Mouse (Mus musculus) intestine, embryonic 14.5 days (tissue): ENCODE measurements around the gene Tuba1c. TPM values are rescaled to one million over a fixed set of nuclear protein-coding genes. Genes with fewer than 3 reads are reported as not detected.

Experiments
- ATAC-seq: fragments of 200-750 bp; cut with Nextera tagmentation; replicated peaks from 2 replicates; pipeline ENCODE4 v1.8.0; 2017; ENCODE audit warnings: low read depth, moderate number of reproducible peaks, moderate TSS enrichment, moderate library complexity; ENCODE audit not compliant: low FRiP score, low TSS enrichment
- DNase-seq: peaks from one replicate; pipeline ENCODE4 v3.0.0-alpha.2; 2018; ENCODE audit warnings: low spot score
- H3K27ac ChIP-seq: fragments of 300-500 bp; sonication (generic); 2 replicates; pipeline ENCODE4 v1.5.1; 2014; ENCODE audit warnings: low read depth, mild to moderate bottlenecking, control low read depth
- H3K27me3 ChIP-seq: fragments of 300-500 bp; sonication (generic); replicated peaks from 2 replicates; pipeline ENCODE4 v1.6.1; 2014; ENCODE audit warnings: low read length, control low read depth; ENCODE audit not compliant: control insufficient read depth, insufficient read depth
- H3K36me3 ChIP-seq: fragments of 300-500 bp; sonication (generic); 2 replicates; pipeline ENCODE4 v1.6.1; 2014; ENCODE audit warnings: low read length, control low read depth; ENCODE audit not compliant: control insufficient read depth, insufficient read depth
- H3K4me1 ChIP-seq: fragments of 300-500 bp; sonication (generic); replicated peaks from 2 replicates; pipeline ENCODE4 v1.6.1; 2014; ENCODE audit warnings: low read length, control low read depth, mixed read lengths; ENCODE audit not compliant: control insufficient read depth, insufficient read depth
- H3K4me2 ChIP-seq: fragments of 300-500 bp; sonication (generic); 2 replicates; pipeline ENCODE4 v1.6.1; 2014; ENCODE audit warnings: low read length
- H3K4me3 ChIP-seq: fragments of 300-500 bp; sonication (generic); 2 replicates; pipeline ENCODE4 v1.5.1; 2014; ENCODE audit warnings: low read depth, low read length, control low read depth, mixed read lengths
- H3K9ac ChIP-seq: fragments of 300-500 bp; sonication (generic); 2 replicates; pipeline ENCODE4 v1.6.1; 2014; ENCODE audit warnings: mild to moderate bottlenecking, low read length
- H3K9me3 ChIP-seq: fragments of 300-500 bp; sonication (generic); 2 replicates; pipeline ENCODE4 v1.6.1; 2016; ENCODE audit warnings: low read length, control low read depth; ENCODE audit not compliant: control insufficient read depth
- WGBS: fragments of 180-500 bp; shearing (Covaris S2); extraction: QIAGEN DNeasy Blood & Tissue Kit; methylation state at CpG from one replicate; pipeline ENCODE4 v1.1.7; 2014; 5-methylcytosine and 5-hydroxymethylcytosine counted together
- polyA plus RNA-seq: library from polyadenylated mRNA; unstranded; fragments of >200 nt; fragmentation: Nextera tagmentation; extraction: Ambion mirVana; gene quantifications from 2 replicates; pipeline ENCODE4 v1.2.1, GENCODE M21; 2014

Tuba1c gene
- polyA plus RNA-seq, 1 experiment from 2014 or later, result 276 TPM

DNA sequence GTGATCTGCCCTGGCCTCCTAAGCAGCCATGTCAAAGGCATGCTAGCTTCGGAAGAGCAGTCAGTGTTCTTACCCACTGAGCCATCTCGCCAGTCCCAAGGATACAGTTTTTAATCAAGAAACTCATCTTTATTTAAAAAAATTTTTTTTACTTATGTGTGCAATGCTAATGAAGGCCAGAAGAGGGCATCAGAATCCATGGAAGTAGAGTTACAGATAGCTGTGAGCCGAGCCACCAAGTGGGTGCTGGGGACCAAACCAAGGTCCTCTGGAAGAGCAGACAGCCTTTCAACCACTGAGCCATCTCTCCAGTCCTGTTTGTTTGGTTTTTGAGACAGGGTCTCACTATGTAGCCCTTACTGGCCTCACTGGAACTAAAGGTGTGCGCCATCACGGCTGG is 26.1 kb upstream of the Tuba1c start:
- no peaks in the 10 kb centered on the region for H3K36me3 ChIP-seq
- peaks cover 9% of the 10 kb centered on the region; the same call in 1 of the 2 replicates for H3K4me1 ChIP-seq
- no peak for ATAC-seq
- no peaks in the 10 kb centered on the region for H3K27me3 ChIP-seq
- H3K9ac ChIP-seq, result no peak overlapping the region
- H3K4me2 ChIP-seq, result no peak overlapping the region
- H3K27ac ChIP-seq, result no peak overlapping the region
- no peak for DNase-seq
- no peak overlapping the region for H3K4me3 ChIP-seq
- no peaks in the 10 kb centered on the region for H3K9me3 ChIP-seq
- 95% methylated on average over 5 of the region's 5 CpGs for WGBS

DNA sequence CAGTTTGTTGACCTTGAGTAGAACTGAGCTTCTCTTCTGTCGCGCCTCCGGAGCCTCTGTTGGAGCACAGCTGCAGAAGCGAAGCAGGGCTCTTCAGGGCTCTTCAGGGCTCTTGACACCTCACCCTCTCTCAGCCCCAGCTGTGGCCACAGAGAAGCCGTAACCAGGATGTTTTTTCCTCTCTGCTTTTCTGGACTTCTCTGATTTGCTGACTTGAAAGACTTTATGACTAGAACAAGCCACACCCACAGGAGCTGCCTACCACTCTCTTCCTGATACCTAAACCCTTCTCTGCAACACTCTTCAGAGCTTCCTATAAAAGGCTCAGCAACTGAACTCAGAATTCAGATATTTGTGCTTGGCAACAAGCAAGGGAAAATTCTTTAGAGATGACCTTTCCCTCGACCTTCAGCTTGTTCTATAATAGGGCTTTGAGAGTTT is 20.9 kb upstream of the Tuba1c start:
- Histone ChIP-seq H3K27me3 (no peaks in the 10 kb centered on the region), H3K4me2 (no peak overlapping the region), H3K9me3 (no peaks in the 10 kb centered on the region), H3K4me3 (no peak overlapping the region), H3K36me3 (no peaks in the 10 kb centered on the region), H3K9ac (no peak overlapping the region), H3K4me1 (no peaks in the 10 kb centered on the region), H3K27ac (no peak overlapping the region)
- no peak for ATAC-seq
- 45% methylated on average over 6 of the region's 6 CpGs for WGBS
- no peak for DNase-seq

- Histone ChIP-seq H3K36me3 (no peaks in the 10 kb centered on the region), H3K27ac (no peak overlapping the region), H3K9me3 (no peaks in the 10 kb centered on the region), H3K27me3 (no peaks in the 10 kb centered on the region), H3K4me1 (no peaks in the 10 kb centered on the region), H3K9ac (no peak overlapping the region), H3K4me2 (no peak overlapping the region), H3K4me3 (no peak overlapping the region)
- no peak for ATAC-seq
- no peak for DNase-seq
- 72% methylated on average over 2 of the region's 2 CpGs for WGBS
These were observed 18.8 kb upstream of the Tuba1c start for GRCm38 (mm10) chr15:99010896-99011295.

GRCm38 (mm10) chr15:99011946-99012345 is 17.7 kb upstream of the Tuba1c start:
- H3K9me3 ChIP-seq, result no peaks in the 10 kb centered on the region
- WGBS, result 73% methylated on average over 3 of the region's 3 CpGs
- DNase-seq (no peak), ATAC-seq (no peak)
- H3K4me2 ChIP-seq, result no peak overlapping the region
- H3K4me3 ChIP-seq, result no peak overlapping the region
- H3K27me3 ChIP-seq, result no peaks in the 10 kb centered on the region
- H3K36me3 ChIP-seq, result no peaks in the 10 kb centered on the region
- H3K27ac ChIP-seq, result no peak overlapping the region
- H3K4me1 ChIP-seq, result no peaks in the 10 kb centered on the region
- H3K9ac ChIP-seq, result no peak overlapping the region

GRCm38 (mm10) chr15:99014496-99015030 is 15.1 kb upstream of the Tuba1c start:
- no peak overlapping the region for H3K4me3 ChIP-seq
- no peaks in the 10 kb centered on the region for H3K9me3 ChIP-seq
- H3K4me1 ChIP-seq, result peaks cover 7% of the 10 kb centered on the region; the same call in 1 of the 2 replicates
- no peak overlapping the region for H3K27ac ChIP-seq
- H3K4me2 ChIP-seq, result no peak overlapping the region
- no peaks in the 10 kb centered on the region for H3K36me3 ChIP-seq
- DNase-seq (no peak), ATAC-seq (no peak)
- no peak overlapping the region for H3K9ac ChIP-seq
- no peaks in the 10 kb centered on the region for H3K27me3 ChIP-seq
- whole genome bisulfite sequencing, result 43% methylated on average over 9 of the region's 9 CpGs

DNA sequence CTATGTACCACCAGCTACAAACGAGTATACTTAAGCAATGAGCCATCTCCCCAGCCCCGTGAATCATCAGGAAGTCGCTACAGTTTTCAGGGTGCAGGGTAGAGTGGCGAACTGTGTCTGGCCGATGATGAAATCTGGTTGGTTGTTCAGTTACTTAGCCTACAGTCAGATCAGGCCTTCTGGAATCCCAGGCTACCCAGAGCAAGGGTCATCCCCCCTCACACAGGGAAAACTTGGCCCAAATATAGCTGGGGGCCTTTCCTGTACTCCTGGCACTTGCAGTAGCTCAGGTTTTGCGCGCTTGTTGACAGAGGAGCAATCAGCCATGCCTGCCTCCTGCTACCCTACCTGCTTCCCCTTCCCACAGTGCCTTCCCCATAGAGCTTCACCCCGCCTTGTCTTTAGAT is 12.3 kb upstream of the Tuba1c start:
- Histone ChIP-seq H3K27me3 (no peaks in the 10 kb centered on the region), H3K4me3 (no peak overlapping the region), H3K27ac (no peak overlapping the region), H3K36me3 (no peaks in the 10 kb centered on the region), H3K9me3 (0 out of 2 replicates have a peak, but pooled peaks cover 3% of the 10 kb centered on the region), H3K9ac (no peak overlapping the region), H3K4me1 (peaks cover 7% of the 10 kb centered on the region; the same call in 1 of the 2 replicates), H3K4me2 (no peak overlapping the region)
- no peak for DNase-seq
- no peak for ATAC-seq
- WGBS, result 75% methylated on average over 8 of the region's 8 CpGs

DNA sequence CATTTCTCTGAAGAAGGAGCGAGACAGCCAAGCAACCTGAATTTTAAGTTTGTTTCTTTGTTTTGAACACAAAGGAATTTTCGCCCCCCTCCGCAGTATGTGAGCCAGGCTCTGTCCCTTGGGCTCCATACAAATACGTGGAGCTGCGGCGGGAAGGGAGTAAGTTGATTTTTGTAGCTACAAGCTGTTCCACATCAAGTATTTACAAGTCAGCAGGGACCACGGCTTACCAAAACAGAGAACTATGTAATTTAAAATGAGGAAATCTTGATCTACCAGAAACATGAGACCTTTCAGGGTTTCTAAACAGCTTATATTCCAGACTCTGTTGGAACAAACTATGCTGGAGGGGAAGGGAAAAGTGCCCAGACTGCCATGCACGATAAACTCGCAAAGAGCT is 11.7 kb upstream of the Tuba1c start:
- Histone ChIP-seq H3K4me3 (no peak overlapping the region), H3K9me3 (0 out of 2 replicates have a peak, but pooled peaks cover 3% of the 10 kb centered on the region), H3K36me3 (no peaks in the 10 kb centered on the region), H3K27ac (no peak overlapping the region), H3K4me1 (peaks cover 7% of the 10 kb centered on the region; the same call in 1 of the 2 replicates), H3K9ac (no peak overlapping the region), H3K27me3 (no peaks in the 10 kb centered on the region), H3K4me2 (no peak overlapping the region)
- no peak for ATAC-seq
- WGBS, result 78% methylated on average over 9 of the region's 9 CpGs
- DNase-seq, result no peak

GRCm38 (mm10) chr15:99018630-99019029 is 11.1 kb upstream of the Tuba1c start:
- H3K4me2 ChIP-seq, result peak overlapping the region; percentile 25
- H3K27ac ChIP-seq, result no peak overlapping the region
- no peaks in the 10 kb centered on the region for H3K27me3 ChIP-seq
- no peaks in the 10 kb centered on the region for H3K36me3 ChIP-seq
- H3K4me1 ChIP-seq, result peaks cover 7% of the 10 kb centered on the region; the same call in 1 of the 2 replicates
- DNase-seq (no peak), ATAC-seq (no peak)
- WGBS, result 74% methylated on average over 4 of the region's 4 CpGs
- no peak overlapping the region for H3K9ac ChIP-seq
- 0 out of 2 replicates have a peak, but pooled peaks cover 3% of the 10 kb centered on the region for H3K9me3 ChIP-seq
- no peak overlapping the region for H3K4me3 ChIP-seq

- H3K9ac ChIP-seq, result no peak overlapping the region
These were observed 10.3 kb upstream of the Tuba1c start for GRCm38 (mm10) chr15:99019436-99019835.

More at GRCm38 (mm10) chr15:99019436-99019835, 10.3 kb upstream of the Tuba1c start:
- H3K4me2 ChIP-seq, result peak overlapping the region; percentile 25
- 0 out of 2 replicates have a peak, but pooled peaks cover 3% of the 10 kb centered on the region for H3K9me3 ChIP-seq
- peaks cover 7% of the 10 kb centered on the region; the same call in 1 of the 2 replicates for H3K4me1 ChIP-seq
- ATAC-seq (no peak), DNase-seq (no peak)
- no peak overlapping the region for H3K27ac ChIP-seq
- WGBS, result 48% methylated on average over 8 of the region's 8 CpGs
- no peak overlapping the region for H3K4me3 ChIP-seq
- H3K27me3 ChIP-seq, result no peaks in the 10 kb centered on the region
- H3K36me3 ChIP-seq, result no peaks in the 10 kb centered on the region
